Mouse (Mus musculus) cerebellum, postnatal 14 days (tissue): ENCODE measurements around the gene Pitpnm2.
"Not testable (repeated sequence)": the region's sequence is repeated elsewhere in the genome, so short reads cannot be mapped to it uniquely, and the experiment has no call there.

Experiments
- DNase-seq, 2 experiments: peaks; one replicate each; pipeline ENCODE4 v3.0.0; 2021; ENCODE audit warnings: mixed read lengths in 2 of 2

Pitpnm2 gene

DNA sequence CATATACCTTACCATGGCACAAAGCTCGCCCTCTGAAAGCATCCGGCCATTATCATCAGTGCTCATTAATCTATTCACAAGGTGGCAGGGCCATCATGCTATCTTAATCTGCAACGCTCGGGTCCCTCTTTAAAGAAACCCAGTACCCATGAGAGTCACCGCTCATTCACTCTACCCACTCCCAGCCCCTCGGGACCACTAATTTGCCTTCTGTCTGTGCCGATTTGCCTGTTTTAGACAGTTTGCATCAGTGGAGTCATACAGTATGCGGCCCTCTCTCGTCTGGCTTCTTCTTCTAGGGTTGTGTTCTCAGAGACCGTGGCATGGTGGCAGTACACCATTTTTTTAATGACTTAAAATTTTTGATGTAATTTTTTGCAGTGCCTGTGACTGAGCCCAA, 30.1 kb downstream of the Pitpnm2 start:
- DNase-seq = no peak

DNA sequence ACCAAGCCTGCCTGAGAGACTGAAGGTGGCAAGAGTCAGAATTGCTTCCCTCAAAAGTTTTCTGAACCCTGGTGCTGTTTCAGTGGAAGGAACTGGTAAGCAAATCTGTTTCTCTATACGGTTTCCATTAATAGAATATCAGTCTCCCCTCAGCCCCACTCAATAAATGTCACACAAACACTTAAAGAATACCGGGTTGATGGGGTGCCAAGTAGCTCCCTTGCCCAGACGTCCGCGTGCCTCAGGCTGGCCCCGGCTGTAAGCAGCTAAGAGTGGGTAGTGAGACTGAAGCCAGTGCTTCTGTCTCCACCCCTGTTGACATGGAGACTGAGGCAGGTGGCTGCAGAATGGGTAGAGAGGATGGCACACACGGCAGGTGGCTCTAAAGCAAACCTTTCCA, 30.6 kb downstream of the Pitpnm2 start:
- DNase-seq = no peak

DNA sequence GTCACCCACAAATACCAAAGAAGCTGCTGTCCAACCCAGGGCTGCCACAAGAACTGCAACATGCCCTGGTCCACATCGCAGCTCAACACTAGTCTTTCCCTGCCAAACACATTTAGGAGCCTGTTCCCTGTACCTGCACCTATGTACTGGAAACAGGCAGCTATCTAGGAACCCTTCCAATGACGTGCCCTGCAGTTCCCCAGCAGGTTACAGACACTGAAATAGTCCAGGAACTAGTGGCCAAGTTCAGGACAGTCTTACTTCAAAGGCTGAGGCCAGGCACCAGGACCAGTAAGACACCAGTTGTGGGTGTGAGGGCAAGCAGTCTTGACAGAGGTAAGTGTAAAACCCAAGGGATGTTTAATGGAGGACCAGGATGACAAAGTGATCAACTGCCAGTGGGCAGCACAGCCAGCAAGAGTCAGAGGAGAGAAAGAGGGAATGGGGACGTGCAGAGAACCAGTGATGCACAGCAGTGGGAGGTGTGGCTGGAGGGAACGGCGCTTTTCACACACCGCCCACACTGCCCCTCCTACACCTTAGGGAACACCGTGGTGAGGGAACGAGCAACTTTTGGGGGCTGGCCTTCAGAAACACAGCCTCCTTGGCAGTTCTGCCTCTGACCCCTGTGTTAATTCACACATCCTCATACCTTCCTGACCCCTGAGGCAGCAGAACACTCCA, 31.9 kb downstream of the Pitpnm2 start:
- no peak for DNase-seq

DNA sequence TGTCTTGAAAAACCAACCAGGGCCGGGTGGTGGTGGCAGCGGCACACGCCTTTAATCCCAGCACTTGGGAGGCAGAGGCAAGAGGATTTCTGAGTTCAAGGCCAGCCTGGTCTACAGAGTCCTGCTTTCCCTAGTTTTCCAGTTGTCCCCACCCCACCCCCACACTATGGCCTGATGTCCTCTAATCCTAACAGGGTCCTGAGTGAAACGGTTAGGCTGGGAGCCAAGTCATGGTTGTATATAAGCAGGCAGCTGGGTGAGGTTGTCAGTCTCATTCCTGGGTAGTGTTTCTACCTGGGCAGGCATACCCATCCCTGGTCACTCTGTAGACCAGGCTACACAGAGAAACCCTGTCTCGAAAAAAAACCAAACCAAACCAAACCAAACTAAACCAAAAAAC, 32.5 kb downstream of the Pitpnm2 start:
- not testable (repeated sequence) for DNase-seq

DNA sequence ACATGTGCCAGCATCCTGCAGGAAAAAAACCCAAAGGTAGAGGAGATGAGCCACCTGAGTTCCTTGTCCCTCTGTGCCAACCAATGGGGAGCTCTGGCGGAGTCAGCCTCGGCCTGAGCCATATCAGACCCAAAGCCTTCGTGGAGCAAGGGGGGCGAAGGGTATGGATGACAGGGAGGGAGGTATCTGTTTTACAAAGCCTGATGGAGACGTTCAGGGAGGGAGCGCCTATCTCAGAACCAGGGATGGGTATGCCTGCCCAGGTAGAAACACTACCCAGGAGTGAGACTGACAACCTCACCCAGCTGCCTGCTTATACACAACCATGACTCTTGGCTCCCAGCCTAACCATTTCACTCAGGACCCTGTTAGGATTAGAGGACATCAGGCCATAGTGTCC, 33.2 kb downstream of the Pitpnm2 start:
- no peak for DNase-seq

DNA sequence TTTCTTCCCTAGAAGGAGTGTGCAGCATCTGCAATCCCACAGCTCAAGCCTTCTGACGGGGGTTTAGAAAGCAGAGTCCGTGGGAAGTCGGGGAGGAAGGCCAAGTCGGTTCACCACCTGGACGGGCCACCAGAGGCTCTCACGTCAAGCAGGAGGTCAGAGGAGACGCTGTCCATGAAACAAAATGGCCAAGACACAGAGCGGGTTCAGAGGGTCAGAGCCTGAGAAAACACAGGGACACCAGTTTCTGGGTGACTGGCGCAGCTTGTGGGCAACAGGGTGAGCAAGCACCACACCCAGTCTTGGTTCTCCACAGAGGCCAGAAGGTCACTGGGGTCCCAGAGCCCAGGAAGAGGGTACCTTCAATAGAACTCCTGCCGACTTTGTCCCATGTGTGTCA, 33.9 kb downstream of the Pitpnm2 start:
- no peak for DNase-seq

DNA sequence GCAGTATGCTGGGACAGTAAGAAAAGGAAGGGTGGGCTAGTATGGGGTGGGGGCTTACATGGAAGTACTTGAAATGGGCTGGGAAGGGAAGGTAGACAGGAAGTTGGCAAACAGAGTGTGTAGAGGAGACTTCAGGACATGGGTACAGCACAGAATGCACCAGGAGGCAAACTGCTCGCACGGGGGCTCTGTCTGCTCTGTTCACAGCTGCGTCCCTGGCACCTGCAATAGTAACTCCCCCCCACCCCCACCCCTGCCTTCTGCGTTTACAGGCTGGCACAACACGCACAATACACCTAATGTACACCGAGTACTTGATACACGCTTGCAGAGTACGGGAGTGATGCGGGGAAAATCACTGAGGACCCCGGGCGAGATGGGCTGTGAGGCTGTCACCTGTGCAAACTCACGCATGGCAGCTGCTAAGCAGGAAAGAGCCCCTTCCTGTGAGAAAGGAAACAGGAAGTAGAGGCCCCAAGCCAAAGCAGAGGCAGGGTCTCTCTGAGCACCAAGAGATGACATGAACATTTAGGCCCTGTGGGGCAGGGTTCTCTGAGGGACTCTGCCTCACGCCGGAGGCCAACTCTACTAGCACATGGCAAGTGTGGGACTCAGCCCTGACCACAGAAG, 34.9 kb downstream of the Pitpnm2 start:
- no peak for DNase-seq

DNA sequence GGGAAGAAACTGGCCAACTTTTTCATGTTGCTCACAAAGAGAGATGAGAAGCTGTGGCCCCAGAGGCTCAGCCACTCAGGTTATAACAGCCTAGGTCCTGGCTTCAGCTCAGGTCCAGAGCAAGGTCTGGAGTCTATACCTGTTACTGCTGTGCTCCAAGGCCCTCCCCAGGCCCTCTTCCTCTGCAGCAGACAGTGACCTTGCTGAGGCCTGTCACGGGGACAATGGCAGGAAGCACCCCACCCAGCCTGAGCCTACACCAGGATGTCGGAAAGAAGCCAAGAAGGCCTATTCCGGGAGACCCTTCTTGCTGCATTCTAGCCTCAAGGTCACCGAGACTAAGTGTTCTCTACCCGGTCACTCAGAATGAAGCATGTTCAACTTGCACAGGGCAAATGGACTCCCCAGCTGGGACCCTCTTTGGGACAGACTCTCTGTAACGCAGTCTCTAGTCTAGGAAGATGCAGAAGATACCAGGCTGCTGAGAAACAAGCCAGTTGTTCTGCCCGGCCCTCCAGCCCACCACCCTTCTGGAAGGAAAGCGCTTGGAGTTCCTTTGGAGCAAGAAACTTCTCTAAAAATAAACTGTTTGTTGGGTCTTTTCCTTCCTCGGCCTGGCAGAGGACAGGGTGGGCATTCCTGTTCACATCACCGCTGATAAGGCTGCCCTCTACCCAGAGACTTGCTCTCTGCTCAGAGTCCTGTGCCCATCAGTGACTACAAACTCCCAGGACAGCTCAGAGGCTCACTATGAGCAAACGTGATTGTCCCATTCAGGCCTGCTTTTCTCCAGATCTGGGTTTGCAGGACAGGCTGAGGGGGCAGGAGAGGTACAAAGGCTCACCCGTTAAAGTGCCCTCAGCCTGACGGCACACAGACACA, 35.7 kb downstream of the Pitpnm2 start:
- DNase-seq = no peak

DNA sequence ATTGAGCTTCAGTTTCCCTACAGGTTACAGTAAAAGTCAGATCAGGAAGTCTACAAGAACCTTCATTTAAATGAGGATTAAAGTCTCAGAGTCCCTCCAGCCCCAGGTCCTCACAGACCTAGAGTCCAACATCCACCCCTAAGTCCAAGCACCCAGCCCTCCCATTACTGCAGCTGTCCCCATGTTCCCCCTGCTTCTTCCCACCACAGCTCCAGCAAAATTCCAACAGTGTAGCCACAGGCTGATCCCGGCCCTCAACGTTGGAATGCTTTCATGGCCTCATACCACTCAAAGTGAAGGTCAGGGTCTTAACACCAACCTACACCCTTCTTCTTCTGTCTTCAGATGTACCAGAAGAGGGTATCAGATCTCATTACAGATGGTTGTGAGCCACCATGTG, 37.9 kb downstream of the Pitpnm2 start:
- DNase-seq = no peak

DNA sequence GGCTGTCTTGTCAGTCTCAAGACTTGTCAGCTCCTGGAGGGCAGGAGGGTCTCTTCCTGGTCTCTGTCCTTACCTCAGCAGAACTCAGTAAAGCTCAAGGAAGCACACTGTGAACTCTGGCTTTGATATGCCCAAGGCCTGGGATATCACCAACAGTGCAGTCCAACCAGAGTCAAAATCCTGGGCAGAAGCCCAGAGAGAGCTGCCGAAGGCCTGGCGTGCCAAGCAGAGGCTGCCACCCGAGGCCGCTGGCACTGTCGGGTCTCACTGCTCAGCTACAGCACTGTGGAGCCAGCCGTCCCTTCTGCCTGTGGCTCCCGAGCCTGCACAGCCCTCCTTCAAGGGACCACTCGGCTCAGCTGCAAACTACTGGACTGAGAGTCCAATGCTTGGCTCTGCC, 38.3 kb downstream of the Pitpnm2 start:
- peak; percentile 63 to 66 for DNase-seq

DNA sequence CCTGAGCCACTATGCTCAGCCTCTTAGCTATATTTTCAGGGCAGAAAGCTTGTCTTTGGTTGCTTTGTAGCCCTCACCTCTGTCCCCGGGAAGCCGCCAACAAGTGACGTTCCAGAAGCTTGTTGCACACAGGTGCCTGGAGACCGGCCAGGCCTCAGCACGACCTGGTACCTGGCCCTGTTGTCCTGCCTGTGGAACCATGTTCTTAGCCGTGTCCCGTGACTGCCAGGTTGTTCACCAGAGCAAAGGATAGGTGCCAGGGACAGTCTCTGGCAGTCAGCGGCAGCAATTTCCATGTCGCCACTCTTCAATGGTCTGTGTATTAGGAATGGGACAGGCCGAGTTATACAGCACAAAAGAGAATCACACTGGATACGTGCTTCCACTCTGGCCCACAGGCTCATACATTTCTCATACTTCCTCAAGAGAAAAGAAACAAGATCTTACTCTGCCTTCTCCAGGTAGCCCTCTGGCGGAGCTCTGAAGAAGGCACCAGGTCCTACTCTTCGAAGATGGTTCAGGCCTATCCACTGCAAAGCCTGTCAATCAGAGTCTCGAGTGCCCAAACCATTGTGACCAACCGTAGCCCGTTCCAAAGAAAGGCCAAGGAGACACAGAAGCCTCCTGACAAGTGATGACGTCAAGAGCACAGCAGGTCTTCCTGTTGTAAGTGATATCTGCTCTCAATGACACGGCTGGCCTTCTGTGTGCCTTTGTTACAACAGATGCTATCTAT, 39.1 kb downstream of the Pitpnm2 start:
- DNase-seq = peak; percentile 52 to 60

DNA sequence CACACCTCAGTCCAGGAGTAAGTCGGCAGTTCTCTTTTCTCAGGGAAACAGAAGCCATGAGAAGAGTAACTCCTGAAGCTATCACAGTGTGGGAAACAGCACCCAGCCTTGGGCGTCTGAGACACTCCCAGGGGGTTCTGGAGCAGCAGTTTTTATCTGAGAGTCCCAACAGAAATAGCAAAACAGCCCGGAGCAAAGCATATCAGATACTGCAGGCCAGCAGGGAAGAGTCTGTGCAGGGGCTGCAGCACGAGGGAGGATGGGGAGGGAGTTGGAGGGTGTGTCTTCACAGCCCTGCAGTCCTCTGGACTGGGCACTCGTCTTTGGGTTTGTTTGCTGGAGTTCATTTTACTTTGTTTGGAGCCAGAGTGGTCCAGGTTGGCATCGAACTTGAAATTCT, 39.7 kb downstream of the Pitpnm2 start:
- DNase-seq = no peak

DNA sequence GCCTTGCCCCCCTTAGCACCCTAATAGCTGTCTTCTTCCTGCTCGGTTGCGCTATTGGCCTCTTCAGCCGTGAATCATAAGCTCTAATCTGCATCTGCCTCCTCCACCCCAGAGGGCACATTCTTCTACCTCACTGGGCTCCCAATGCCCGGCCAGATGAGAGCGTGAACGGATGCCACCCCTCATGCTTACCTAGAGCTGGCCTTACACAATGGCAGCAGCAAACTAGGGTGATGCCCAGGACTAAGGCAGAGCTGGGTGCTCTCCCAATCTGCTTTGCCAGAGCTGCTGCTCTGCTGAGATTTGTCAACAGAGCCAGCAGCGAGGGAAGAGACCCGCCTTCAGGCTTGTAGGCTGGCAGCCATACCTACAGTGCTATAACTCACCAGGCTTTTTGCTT, 41.5 kb downstream of the Pitpnm2 start:
- DNase-seq = no peak

DNA sequence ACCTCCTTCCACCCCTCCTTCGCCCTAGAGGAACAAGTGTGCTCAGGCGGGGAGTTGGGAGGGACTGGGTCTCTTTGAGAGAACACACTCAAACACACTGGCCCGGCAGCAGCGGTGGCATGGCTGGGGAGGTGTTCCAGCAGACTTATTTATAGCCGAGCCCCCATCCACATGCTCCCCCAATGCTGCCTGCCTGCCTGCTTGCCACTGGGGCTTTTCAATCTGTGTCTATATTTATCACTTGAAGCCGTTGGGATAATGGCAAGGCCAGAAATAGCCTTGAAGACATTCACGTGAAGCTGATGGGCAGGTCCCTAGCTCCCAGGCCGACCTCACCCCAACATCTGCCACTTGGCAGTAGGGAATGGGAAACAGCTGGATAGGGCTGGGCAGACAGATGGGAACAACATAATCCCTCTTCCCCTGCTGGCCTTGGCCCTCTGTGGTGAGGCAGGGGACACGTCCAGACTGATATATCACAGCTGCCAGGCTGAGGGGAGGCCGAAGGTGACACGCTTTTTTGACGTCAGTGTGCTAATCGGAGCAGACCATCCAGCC, 43.0 kb downstream of the Pitpnm2 start:
- no peak for DNase-seq

DNA sequence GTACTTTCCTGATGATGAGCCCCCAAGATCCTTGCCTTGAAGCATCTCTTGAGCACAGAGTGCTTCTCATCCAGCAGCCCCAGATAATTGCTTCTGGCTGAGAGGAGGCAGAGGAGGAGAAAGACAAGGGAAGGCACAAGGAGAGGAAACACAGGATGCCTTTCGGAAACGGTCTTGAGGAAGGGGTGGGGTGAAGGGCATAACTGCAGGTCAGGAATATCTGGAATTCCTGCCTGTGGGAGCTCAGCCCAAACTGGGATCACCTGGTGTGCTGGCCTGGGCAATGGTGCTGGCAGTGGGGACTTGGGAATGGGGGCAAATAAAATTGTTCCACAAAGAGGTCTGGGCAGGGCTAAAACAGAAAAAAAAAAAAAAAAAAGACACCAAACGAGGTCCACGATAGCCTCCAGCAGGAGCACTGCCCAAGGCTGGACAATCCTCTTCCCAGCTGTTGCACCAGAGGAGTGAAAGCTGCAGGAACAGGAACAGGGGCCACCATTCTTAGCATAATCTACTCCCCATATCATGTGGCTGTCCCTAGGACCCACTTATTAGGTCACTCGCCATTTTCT, 43.7 kb downstream of the Pitpnm2 start:
- DNase-seq = no peak

DNA sequence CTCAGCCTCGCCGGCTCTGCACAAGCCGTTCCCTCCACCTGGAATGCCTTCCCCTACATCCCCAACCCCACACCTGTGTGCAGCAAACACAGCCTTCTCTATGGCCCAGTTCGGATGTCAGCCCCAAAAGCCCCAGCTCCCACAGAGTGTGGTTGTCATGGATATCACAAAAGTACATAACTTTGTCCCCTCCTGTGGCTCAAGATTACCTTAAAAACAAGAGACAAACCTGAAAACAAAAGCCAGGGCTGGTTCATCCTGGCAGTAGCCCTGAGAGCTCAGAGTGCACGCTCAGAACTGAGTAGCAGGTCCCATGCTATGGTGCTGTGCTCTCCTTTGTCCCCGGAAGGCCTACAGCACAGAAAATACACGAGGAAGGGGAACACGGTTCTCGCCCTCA, 44.3 kb downstream of the Pitpnm2 start:
- no peak for DNase-seq

DNA sequence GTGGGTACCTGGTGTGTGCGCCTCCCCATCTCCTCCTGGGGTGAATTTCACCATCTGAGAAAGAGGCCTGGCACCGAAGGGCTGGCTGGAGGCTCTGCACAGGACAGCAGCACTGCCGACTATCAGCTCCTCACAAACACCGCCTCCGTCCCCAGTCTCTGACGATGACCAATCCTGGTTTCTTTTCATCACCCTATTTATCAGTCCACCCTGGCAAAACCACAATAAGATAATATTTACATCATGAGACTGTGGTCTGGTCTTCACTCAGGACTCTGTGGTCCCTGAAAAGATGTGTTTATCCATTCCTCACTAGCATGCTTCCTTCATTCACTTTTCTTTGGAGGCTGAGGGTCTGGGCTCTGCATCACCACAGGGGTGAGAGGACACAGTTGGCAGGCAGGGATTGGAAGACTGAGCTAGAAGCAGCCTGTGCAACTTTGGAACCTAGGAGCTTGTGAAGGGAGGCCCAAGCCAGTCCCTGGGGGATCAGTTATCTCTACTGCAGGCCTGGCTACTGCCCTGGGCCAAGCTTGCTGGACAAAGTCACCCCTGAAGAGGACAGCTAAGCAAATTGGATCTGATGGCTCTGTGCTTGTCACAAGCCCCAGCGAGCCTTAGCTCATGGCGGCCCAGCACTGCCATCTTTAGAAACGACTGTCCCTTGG, 45.3 kb downstream of the Pitpnm2 start:
- no peak for DNase-seq

DNA sequence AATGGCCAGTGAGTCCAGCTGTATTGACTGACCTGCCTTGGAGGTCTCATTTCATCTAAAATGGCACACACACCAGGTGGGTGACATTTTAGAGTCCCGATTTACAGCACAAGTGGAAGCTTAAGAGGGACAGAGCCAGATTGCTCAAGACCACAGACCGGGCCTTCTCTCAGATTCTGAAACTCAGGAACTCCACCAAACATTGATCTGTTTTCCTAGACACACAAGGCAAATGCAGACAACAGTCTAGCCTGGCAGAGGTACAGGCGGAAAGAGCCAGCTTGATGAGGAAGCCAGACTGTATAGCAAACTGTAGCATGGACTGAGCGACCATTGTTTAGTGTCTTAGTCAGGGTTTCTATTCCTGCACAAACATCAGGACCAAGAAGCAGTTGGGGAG, 46.3 kb downstream of the Pitpnm2 start:
- no peak for DNase-seq

DNA sequence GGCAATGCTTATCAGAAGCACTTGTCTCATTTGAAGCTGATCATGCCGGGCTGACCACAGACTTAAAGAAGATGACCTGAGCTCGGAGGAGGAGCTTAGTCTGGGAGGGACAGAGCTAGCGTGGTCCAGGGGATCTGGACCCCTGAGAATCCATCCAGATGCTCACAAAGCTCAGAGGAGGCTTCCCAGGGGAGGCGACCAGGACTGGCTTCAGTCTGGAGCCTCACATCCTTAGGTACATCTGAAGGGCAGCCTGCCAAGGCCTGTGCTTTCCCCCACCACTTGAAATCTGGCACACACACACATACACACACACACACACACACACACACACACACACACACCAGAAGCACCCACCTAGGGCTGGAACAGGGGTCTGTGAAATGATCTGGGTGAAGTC, 47.5 kb downstream of the Pitpnm2 start:
- DNase-seq = no peak

DNA sequence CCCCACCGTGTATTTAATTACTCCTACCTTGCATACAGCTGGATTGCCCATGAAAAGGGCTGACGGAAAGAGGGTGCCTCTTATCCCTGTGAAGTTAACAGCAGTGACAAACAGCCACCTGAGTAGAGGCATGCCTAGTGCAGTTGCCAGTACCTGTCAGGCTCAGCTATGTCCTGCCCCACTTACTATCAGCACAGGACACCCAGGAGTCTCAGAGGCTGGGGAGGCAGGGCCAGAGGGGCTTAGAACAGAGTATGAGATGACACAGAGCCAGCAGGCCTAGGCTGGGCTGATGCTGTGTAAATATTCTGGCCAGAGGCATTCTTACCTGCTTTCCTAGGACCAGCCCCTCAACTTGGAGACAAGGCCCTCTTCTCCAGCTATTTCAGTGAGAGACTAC, 48.0 kb downstream of the Pitpnm2 start:
- DNase-seq = no peak

DNA sequence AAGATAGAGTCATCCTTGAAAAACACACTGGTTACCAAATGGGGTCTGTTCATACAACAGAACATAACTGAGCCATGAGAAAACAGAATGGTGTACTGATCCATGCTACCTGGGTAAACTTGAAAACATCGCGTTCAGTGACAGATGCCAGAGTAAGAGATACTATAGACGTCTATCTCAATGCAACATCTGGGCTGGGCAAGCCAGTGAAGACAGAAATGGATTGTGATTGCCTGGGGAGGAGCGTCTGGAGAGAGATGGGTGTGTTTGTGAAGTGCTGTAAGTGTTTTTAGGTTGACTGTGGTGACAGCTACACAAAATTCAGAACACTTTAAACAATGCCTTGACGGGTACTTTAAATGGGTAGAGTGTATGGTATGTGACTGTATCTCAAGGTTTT, 48.7 kb downstream of the Pitpnm2 start:
- no peak for DNase-seq

DNA sequence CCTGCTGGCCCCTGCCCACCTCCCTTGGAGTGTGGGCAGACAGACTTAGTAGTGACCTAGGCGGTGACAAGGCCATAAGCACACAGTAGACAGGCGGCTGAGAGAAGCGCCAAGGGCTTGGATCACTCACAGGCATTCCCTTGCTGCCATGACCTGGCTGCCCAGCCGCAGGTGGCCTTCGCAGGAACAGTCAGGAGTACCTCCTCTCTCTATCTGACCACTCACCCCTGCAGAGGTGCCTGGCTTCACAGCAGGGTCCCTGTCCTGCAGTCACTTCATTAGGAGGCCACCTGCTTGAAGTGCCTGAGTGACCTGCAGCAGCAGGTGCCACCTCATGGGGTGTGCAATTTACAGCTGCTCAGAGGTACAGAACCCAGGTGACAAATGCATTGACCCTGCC, 50.4 kb downstream of the Pitpnm2 start:
- DNase-seq = no peak
